In genomic region chr8:106211421-106211820, GRCm38 (mm10) we compare ENCODE assay signal across 8 mouse cellular contexts. TPM values are rescaled to one million over a fixed set of nuclear protein-coding genes. Genes with fewer than 3 reads are reported as not detected.
DNase-seq lines count a peak whose midpoint lies in the region; ATAC-seq and TF ChIP-seq lines count a peak whose summit lies in the region.

No protein-coding gene starts in this region.

- H3K9me3 ChIP-seq in kidney, postnatal 0 days (replicated peaks; ENCODE audit: low read length), result no peaks in the 10 kb centered on the region
- H3K9me3 ChIP-seq in intestine, embryonic 14.5 days (ENCODE audit: control insufficient read depth, low read length), result no peaks in the 10 kb centered on the region
- H3K9me3 ChIP-seq in midbrain, embryonic 16.5 days (replicated peaks; ENCODE audit: control insufficient read depth, low read length, poor library complexity, severe bottlenecking), result no peaks in the 10 kb centered on the region

- peak overlapping the region; percentile 74 for H3K4me2 ChIP-seq in kidney, postnatal 0 days (ENCODE audit: low read length)
- peak overlapping the region; percentile 84 for H3K4me2 ChIP-seq in intestine, embryonic 14.5 days (ENCODE audit: low read length)
- peak overlapping the region; percentile 94 for H3K4me2 ChIP-seq in midbrain, embryonic 16.5 days (ENCODE audit: low read length)

- peak overlapping the region; percentile 96 for H3K27ac ChIP-seq in kidney, postnatal 0 days
- no peak overlapping the region for H3K27ac ChIP-seq in cortical plate, adult 2 months (ENCODE audit: insufficient read depth, low read length)
- peak overlapping the region; percentile 90 for H3K27ac ChIP-seq in intestine, embryonic 14.5 days (ENCODE audit: low read depth)
- peak overlapping the region; percentile 96 for H3K27ac ChIP-seq in midbrain, embryonic 16.5 days (ENCODE audit: low read length)

- no peak for DNase-seq in kidney, postnatal 0 days (ENCODE audit: low spot score)
- DNase-seq in kidney, postnatal 10 days, result no peak
- no peak for DNase-seq in intestine, embryonic 14.5 days (ENCODE audit: low spot score)
- no peak for DNase-seq in adrenal gland, postnatal 36 days
- DNase-seq in testis, postnatal 10 days (ENCODE audit: low spot score), result no peak
- DNase-seq in urinary bladder, postnatal 25 days (ENCODE audit: low spot score), result no peak

- peak overlapping the region; percentile 84 for H3K4me3 ChIP-seq in kidney, postnatal 0 days (replicated peaks; ENCODE audit: low read depth, low read length)
- H3K4me3 ChIP-seq in cortical plate, adult 2 months (ENCODE audit: insufficient read depth, low read length), result peak overlapping the region; percentile 73
- peak overlapping the region; percentile 96 for H3K4me3 ChIP-seq in intestine, embryonic 14.5 days (ENCODE audit: low read depth, low read length)
- H3K4me3 ChIP-seq in midbrain, embryonic 16.5 days (ENCODE audit: low read depth, low read length), result peak overlapping the region; percentile 84

- TF ChIP-seq POLR2A in cortical plate, adult 2 months (IDR thresholded peaks at IDR 0.05; ENCODE audit: extremely low read depth, insufficient read depth, low read length), result no peak

- H3K4me1 ChIP-seq in kidney, postnatal 0 days (replicated peaks; ENCODE audit: insufficient read depth, low read length), result peaks cover 11% of the 10 kb centered on the region; the same call in 1 of the 2 replicates
- peaks cover 2% of the 10 kb centered on the region; the same call in 1 of the 2 replicates for H3K4me1 ChIP-seq in cortical plate, adult 2 months (ENCODE audit: control insufficient read depth, insufficient read depth, low read length)
- H3K4me1 ChIP-seq in intestine, embryonic 14.5 days (replicated peaks; ENCODE audit: control insufficient read depth, insufficient read depth, low read length), result peaks cover 11% of the 10 kb centered on the region
- H3K4me1 ChIP-seq in midbrain, embryonic 16.5 days (ENCODE audit: control insufficient read depth, insufficient read depth, low read length), result peaks cover 15% of the 10 kb centered on the region

- no peak for ATAC-seq in kidney, postnatal 0 days (replicated peaks; ENCODE audit: low FRiP score, low read depth)
- ATAC-seq in intestine, embryonic 14.5 days (replicated peaks; ENCODE audit: low FRiP score, low TSS enrichment, low read depth), result no peak
- peak; percentile 23 for ATAC-seq in midbrain, embryonic 16.5 days

- H3K9ac ChIP-seq in kidney, postnatal 0 days (ENCODE audit: low read depth, low read length), result peak overlapping the region; percentile 90
- H3K9ac ChIP-seq in intestine, embryonic 14.5 days (ENCODE audit: low read length), result peak overlapping the region; percentile 93
- peak overlapping the region; percentile 91 for H3K9ac ChIP-seq in midbrain, embryonic 16.5 days (ENCODE audit: low read depth, low read length)

- H3K36me3 ChIP-seq in kidney, postnatal 0 days (ENCODE audit: insufficient read depth, low read length), result peaks cover 21% of the 10 kb centered on the region
- peaks cover 51% of the 10 kb centered on the region for H3K36me3 ChIP-seq in intestine, embryonic 14.5 days (ENCODE audit: control insufficient read depth, insufficient read depth, low read length)
- peaks cover 3% of the 10 kb centered on the region; the same call in 1 of the 2 replicates for H3K36me3 ChIP-seq in midbrain, embryonic 16.5 days (ENCODE audit: control insufficient read depth, insufficient read depth, low read length)

- 3% methylated on average over 13 of the region's 13 CpGs for WGBS in kidney, postnatal 0 days
- 6% methylated on average over 13 of the region's 13 CpGs for WGBS in intestine, embryonic 14.5 days
- 4% methylated on average over 13 of the region's 13 CpGs for WGBS in midbrain, embryonic 16.5 days

- no peaks in the 10 kb centered on the region for H3K27me3 ChIP-seq in kidney, postnatal 0 days (ENCODE audit: insufficient read depth, low read length)
- H3K27me3 ChIP-seq in intestine, embryonic 14.5 days (replicated peaks; ENCODE audit: control insufficient read depth, insufficient read depth, low read length), result no peaks in the 10 kb centered on the region
- H3K27me3 ChIP-seq in midbrain, embryonic 16.5 days (ENCODE audit: control insufficient read depth, insufficient read depth, low read depth, low read length), result no peaks in the 10 kb centered on the region

- TF ChIP-seq CTCF in kidney, postnatal 0 days (IDR thresholded peaks at IDR 0.05; ENCODE audit: low read depth), result no peak
- no peak for TF ChIP-seq CTCF in cortical plate, adult 2 months (IDR thresholded peaks at IDR 0.05; ENCODE audit: extremely low read depth, insufficient read depth, low read length)

RNA-seq across cellular contexts. Expression of gene Prmt7, which starts 0.7 kb away (rescaled TPM):
- 30.1 and 33.1 TPM in 2 replicates for polyA plus RNA-seq in kidney, postnatal 0 days (2015; fragmentation: Nextera tagmentation; extraction: Ambion mirVana)
- 33.9 and 34.4 TPM in 2 replicates for polyA plus RNA-seq in cortical plate, adult 2 months (2012; rRNA removed)
- 61.2 and 64.6 TPM in 2 replicates for polyA plus RNA-seq in intestine, embryonic 14.5 days (2014; fragmentation: Nextera tagmentation; extraction: Ambion mirVana)
- polyA plus RNA-seq in midbrain, embryonic 16.5 days (2015; fragmentation: Nextera tagmentation; extraction: Ambion mirVana), result 60.9 and 61.5 TPM in 2 replicates
- total RNA-seq in adrenal gland, postnatal 36 days (2021), result 10 to 100 TPM; 27.0 to 28.2 TPM

RNA-seq across cellular contexts. Expression of gene Slc7a6os, which starts 0.7 kb away (rescaled TPM):
- 27.4 and 27.6 TPM in 2 replicates for polyA plus RNA-seq in kidney, postnatal 0 days (2015; fragmentation: Nextera tagmentation; extraction: Ambion mirVana)
- 26.3 and 28.0 TPM in 2 replicates for polyA plus RNA-seq in cortical plate, adult 2 months (2012; rRNA removed)
- 34.5 and 37.4 TPM in 2 replicates for polyA plus RNA-seq in intestine, embryonic 14.5 days (2014; fragmentation: Nextera tagmentation; extraction: Ambion mirVana)
- 30.8 and 33.1 TPM in 2 replicates for polyA plus RNA-seq in midbrain, embryonic 16.5 days (2015; fragmentation: Nextera tagmentation; extraction: Ambion mirVana)
- total RNA-seq in adrenal gland, postnatal 36 days (2021), result 10 to 100 TPM; 26.3 to 28.6 TPM

RNA-seq across cellular contexts. Expression of gene Slc7a6, which starts 42.8 kb away (rescaled TPM):
- polyA plus RNA-seq in kidney, postnatal 0 days (2015; fragmentation: Nextera tagmentation; extraction: Ambion mirVana), result 61.0 and 61.6 TPM in 2 replicates
- 30.4 and 33.3 TPM in 2 replicates for polyA plus RNA-seq in cortical plate, adult 2 months (2012; rRNA removed)
- 68.9 and 73.2 TPM in 2 replicates for polyA plus RNA-seq in intestine, embryonic 14.5 days (2014; fragmentation: Nextera tagmentation; extraction: Ambion mirVana)
- polyA plus RNA-seq in midbrain, embryonic 16.5 days (2015; fragmentation: Nextera tagmentation; extraction: Ambion mirVana), result 41.8 and 53.5 TPM in 2 replicates
- total RNA-seq in adrenal gland, postnatal 36 days (2021), result 10 to 100 TPM; 28.4 to 33.1 TPM
